Mouse (Mus musculus) kidney, adult 2 months (tissue): ENCODE measurements around the gene Ralgps1.

Source experiments
- CTCF ChIP-seq: fragments of 200-500 bp; conservative IDR thresholded peaks from 2 replicates; pipeline ENCODE4 v1.5.1; 2011; ENCODE audit warnings: low read depth, mild to moderate bottlenecking, control low read depth, low read length, moderate library complexity, mixed read lengths; ENCODE audit not compliant: insufficient read depth, insufficient read length
- POLR2A ChIP-seq: fragments of 200-500 bp; IDR thresholded peaks from one replicate; pipeline ENCODE4 v1.6.1; 2011; ENCODE audit warnings: low read depth, low read length, control low read depth

DNA sequence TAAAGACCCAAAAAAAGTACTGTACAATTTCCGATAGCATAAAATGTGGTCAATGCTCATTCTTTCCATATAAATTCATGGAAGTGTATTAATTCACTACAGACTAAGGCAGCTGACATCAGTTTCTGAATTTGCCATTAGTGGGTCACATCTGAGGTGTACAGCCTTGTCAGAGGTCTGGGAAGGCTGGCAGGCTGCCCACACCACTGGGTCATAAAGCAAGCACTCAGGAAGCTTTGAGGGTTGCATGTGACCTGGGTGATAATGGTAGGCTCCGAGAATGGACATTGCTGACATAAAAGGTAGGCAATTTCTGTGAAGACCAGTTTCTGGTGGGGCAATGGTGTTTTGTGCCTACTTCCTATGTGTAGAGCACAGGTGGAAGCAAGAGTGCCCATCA is 183.4 kb downstream of the Ralgps1 start:
- no peak for TF ChIP-seq CTCF
- no peak for TF ChIP-seq POLR2A
